Mouse (Mus musculus) monocyte, adult 5-6 weeks (primary cell): ENCODE measurements around the gene Ccnt2. TPM values are rescaled to one million over a fixed set of nuclear protein-coding genes. Genes with fewer than 3 reads are reported as not detected.

ENCODE experiments used
- total RNA-seq: library from RNA; stranded (forward); fragments of 200-1000, 200-491, 200-594 nt; gene quantifications from 3 replicates; pipeline ENCODE4 v1.2.3, GENCODE M21; 2017

Ccnt2 gene
- total RNA-seq, 1 experiment from 2014 or later: 52.7 TPM

Other genes starting within 250 kb of the Ccnt2 start
- 10.5 to 15.2 TPM (median 12.4 TPM) in 3 replicates for gene Tmem163, start 94.6 kb upstream of the Ccnt2 start, total RNA-seq
- gene Acmsd, start 44.8 kb upstream of the Ccnt2 start, total RNA-seq: 0.67 TPM in 1 of 3 replicates, not detected in the others
- 0.19 to 1.3 TPM (median 0.78 TPM) in 3 replicates for gene Map3k19, start 80.9 kb downstream of the Ccnt2 start, total RNA-seq
- 48.1 to 66.4 TPM (median 49.2 TPM) in 3 replicates for gene Rab3gap1, start 94.6 kb downstream of the Ccnt2 start, total RNA-seq